8 mouse cellular contexts compared by ENCODE assay signal in the genomic region with DNA sequence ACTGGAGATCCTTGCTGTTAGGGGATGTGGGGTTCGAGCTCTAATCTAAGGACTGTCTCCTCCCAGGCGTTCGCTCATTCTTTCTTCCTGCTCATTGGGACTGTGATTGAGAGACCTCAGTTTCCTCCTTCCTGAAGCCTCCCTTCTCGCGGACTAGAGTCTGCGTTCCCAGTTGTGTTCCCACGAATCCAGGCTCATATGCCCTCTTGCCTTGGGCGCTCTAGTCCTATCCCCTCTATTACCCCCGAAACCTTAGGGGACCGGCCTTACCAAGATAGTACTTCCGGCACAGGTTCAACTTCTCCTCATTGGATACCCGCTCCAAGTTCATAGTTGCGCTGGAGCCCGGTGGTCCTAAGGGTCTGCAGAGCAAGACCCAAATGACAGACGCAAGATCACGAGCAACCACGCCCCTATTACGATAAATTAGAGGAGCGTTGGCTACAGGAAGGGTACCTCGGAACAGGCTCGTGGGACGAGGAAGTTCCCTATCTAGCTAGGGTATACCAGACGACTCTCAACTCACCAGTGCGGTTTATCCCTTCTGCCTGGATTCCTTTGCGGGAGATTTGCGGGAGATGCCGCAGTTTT. TPM values are rescaled to one million over a fixed set of nuclear protein-coding genes. Genes with fewer than 3 reads are reported as not detected.
DNase-seq lines count a peak whose midpoint lies in the region; ATAC-seq and TF ChIP-seq lines count a peak whose summit lies in the region.

No protein-coding gene starts in this region.

- under 1% methylated on average over 27 of the region's 27 CpGs for WGBS in heart, embryonic 15.5 days
- 1% methylated on average over 27 of the region's 27 CpGs for WGBS in hindbrain, embryonic 16.5 days
- WGBS in midbrain, embryonic 15.5 days = 2% methylated on average over 27 of the region's 27 CpGs

- H3K27me3 ChIP-seq in heart, embryonic 15.5 days = no peaks in the 10 kb centered on the region
- no peaks in the 10 kb centered on the region for H3K27me3 ChIP-seq in C2C12 (ENCODE audit: control insufficient read depth, insufficient read depth, insufficient read length)
- no peaks in the 10 kb centered on the region for H3K27me3 ChIP-seq in hindbrain, embryonic 16.5 days (replicated peaks; ENCODE audit: control insufficient read depth, insufficient read depth, low read length)
- no peaks in the 10 kb centered on the region for H3K27me3 ChIP-seq in midbrain, embryonic 15.5 days (replicated peaks)

- H3K27ac ChIP-seq in heart, embryonic 15.5 days = peak overlapping the region; percentile 99
- H3K27ac ChIP-seq in hindbrain, embryonic 16.5 days (ENCODE audit: low read depth, low read length) = peak overlapping the region; percentile 71
- peak overlapping the region; percentile 96 for H3K27ac ChIP-seq in midbrain, embryonic 15.5 days

- peaks cover 26% of the 10 kb centered on the region for H3K36me3 ChIP-seq in heart, embryonic 15.5 days
- H3K36me3 ChIP-seq in C2C12 (ENCODE audit: control insufficient read depth, insufficient read depth) = peaks cover 6% of the 10 kb centered on the region
- H3K36me3 ChIP-seq in hindbrain, embryonic 16.5 days (ENCODE audit: control insufficient read depth, insufficient read depth, low read length) = peaks cover 9% of the 10 kb centered on the region
- peaks cover 12% of the 10 kb centered on the region; the same call in 1 of the 2 replicates for H3K36me3 ChIP-seq in midbrain, embryonic 15.5 days (replicated peaks)

- H3K9me3 ChIP-seq in heart, embryonic 15.5 days (replicated peaks) = no peaks in the 10 kb centered on the region
- H3K9me3 ChIP-seq in hindbrain, embryonic 16.5 days (ENCODE audit: control insufficient read depth, low read length) = no peaks in the 10 kb centered on the region
- H3K9me3 ChIP-seq in midbrain, embryonic 15.5 days = no peaks in the 10 kb centered on the region

- TF ChIP-seq CTCF in C2C12 (IDR thresholded peaks at IDR 0.05; ENCODE audit: control insufficient read depth, insufficient read depth, insufficient read length) = no peak

- peaks cover 45% of the 10 kb centered on the region for H3K79me2 ChIP-seq in C2C12 (ENCODE audit: control insufficient read depth, insufficient read depth)

- peak overlapping the region; percentile 67 for H3K4me2 ChIP-seq in heart, embryonic 15.5 days
- peak overlapping the region; percentile 89 for H3K4me2 ChIP-seq in hindbrain, embryonic 16.5 days (ENCODE audit: low read length)
- H3K4me2 ChIP-seq in midbrain, embryonic 15.5 days = peak overlapping the region; percentile 89

- peak overlapping the region; percentile 69 for H3K9ac ChIP-seq in heart, embryonic 15.5 days
- H3K9ac ChIP-seq in hindbrain, embryonic 16.5 days (ENCODE audit: low read depth, low read length) = peak overlapping the region; percentile 69
- H3K9ac ChIP-seq in midbrain, embryonic 15.5 days = peak overlapping the region; percentile 84

- peaks cover 7% of the 10 kb centered on the region for H3K79me3 ChIP-seq in C2C12 (ENCODE audit: low read depth)

- no peak for ATAC-seq in heart, embryonic 15.5 days (replicated peaks; ENCODE audit: insufficient number of reproducible peaks, insufficient read depth, low FRiP score, low read depth)
- peak; percentile 9; the same call in 1 of the 2 replicates for ATAC-seq in common myeloid progenitor, adult 5-6 weeks (replicated peaks; ENCODE audit: low read depth, poor library complexity, severe bottlenecking)
- no peak for ATAC-seq in hindbrain, embryonic 16.5 days
- no peak for ATAC-seq in midbrain, embryonic 15.5 days (replicated peaks)

- DNase-seq in heart, postnatal 4 days = no peak
- DNase-seq in frontal cortex, postnatal 25 days (ENCODE audit: low spot score in 2 of 2) = no peak
- DNase-seq in cerebellum, postnatal 4 days (ENCODE audit: low spot score in 2 of 2) = no peak

- peaks cover 37% of the 10 kb centered on the region for H3K4me1 ChIP-seq in heart, embryonic 15.5 days (replicated peaks)
- peaks cover 25% of the 10 kb centered on the region for H3K4me1 ChIP-seq in hindbrain, embryonic 16.5 days (ENCODE audit: control insufficient read depth, insufficient read depth, low read depth, low read length)
- H3K4me1 ChIP-seq in midbrain, embryonic 15.5 days = peaks cover 35% of the 10 kb centered on the region

- peak overlapping the region; percentile 95 for H3K4me3 ChIP-seq in heart, embryonic 15.5 days
- H3K4me3 ChIP-seq in C2C12 (ENCODE audit: insufficient read depth, poor library complexity, severe bottlenecking) = peak overlapping the region; percentile 90
- peak overlapping the region; percentile 82 for H3K4me3 ChIP-seq in hindbrain, embryonic 16.5 days (ENCODE audit: low read length)
- peak overlapping the region; percentile 95 for H3K4me3 ChIP-seq in midbrain, embryonic 15.5 days

- H3ac ChIP-seq in C2C12 (ENCODE audit: control insufficient read depth, insufficient read length, low read depth) = peak overlapping the region; percentile 71

TF ChIP-seq in C2C12, 6 proteins besides CTCF, POLR2A, EP300 and RAD21:
- TF ChIP-seq MYOG (IDR thresholded peaks at IDR 0.05; ENCODE audit: control insufficient read depth, extremely low read depth, insufficient read length) = no peak
- TF ChIP-seq USF1 (IDR thresholded peaks at IDR 0.05; ENCODE audit: low read depth) = no peak
- no peak for TF ChIP-seq CEBPB (IDR thresholded peaks at IDR 0.05; ENCODE audit: low read depth)
- no peak for TF ChIP-seq MAX (IDR thresholded peaks at IDR 0.05)
- no peak for TF ChIP-seq MYOD1 (IDR thresholded peaks at IDR 0.05; ENCODE audit: control insufficient read depth, insufficient read length, low read depth)
- TF ChIP-seq FOSL1 (IDR thresholded peaks at IDR 0.05; ENCODE audit: insufficient read depth, low read length, poor library complexity, severe bottlenecking) = no peak

RNA-seq across cellular contexts. Expression of a gene that starts 0.5 kb away (rescaled TPM):
- 90.0 and 97.8 TPM in 2 replicates for polyA plus RNA-seq in heart, embryonic 15.5 days (2015; fragmentation: Nextera tagmentation; extraction: Ambion mirVana)
- total RNA-seq in heart, postnatal 4 days (2021) = 10 to 100 TPM; 70.5 to 72.7 TPM
- polyA plus RNA-seq in C2C12 (2012; fragmentation: generic; extraction: Trizol) = 63.6 TPM
- total RNA-seq in common myeloid progenitor, adult 5-6 weeks (2017) = 58.2 and 68.5 TPM in 2 replicates
- polyA plus RNA-seq in hindbrain, embryonic 16.5 days (2015; fragmentation: Nextera tagmentation; extraction: Ambion mirVana) = 86.8 and 96.9 TPM in 2 replicates
- polyA plus RNA-seq in midbrain, embryonic 15.5 days (2015; fragmentation: Nextera tagmentation; extraction: Ambion mirVana) = 87.2 and 90.7 TPM in 2 replicates

RNA-seq across cellular contexts. Expression of a gene that starts 0.5 kb away (rescaled TPM):
- polyA plus RNA-seq in heart, embryonic 15.5 days (2015; fragmentation: Nextera tagmentation; extraction: Ambion mirVana) = 8.4 and 10.8 TPM in 2 replicates
- total RNA-seq in heart, postnatal 4 days (2021) = 1 to 10 TPM; 2.1 to 3.1 TPM
- 0.73 TPM for polyA plus RNA-seq in C2C12 (2012; fragmentation: generic; extraction: Trizol)
- total RNA-seq in common myeloid progenitor, adult 5-6 weeks (2017) = 3.7 and 5.4 TPM in 2 replicates
- polyA plus RNA-seq in hindbrain, embryonic 16.5 days (2015; fragmentation: Nextera tagmentation; extraction: Ambion mirVana) = 13.7 and 17.4 TPM in 2 replicates
- 18.5 and 20.7 TPM in 2 replicates for polyA plus RNA-seq in midbrain, embryonic 15.5 days (2015; fragmentation: Nextera tagmentation; extraction: Ambion mirVana)

RNA-seq across cellular contexts. Expression of a gene that starts 0.8 kb away (rescaled TPM):
- 104 and 106 TPM in 2 replicates for polyA plus RNA-seq in heart, embryonic 15.5 days (2015; fragmentation: Nextera tagmentation; extraction: Ambion mirVana)
- total RNA-seq in heart, postnatal 4 days (2021) = 10 to 100 TPM; 80.0 to 83.8 TPM
- 173 TPM for polyA plus RNA-seq in C2C12 (2012; fragmentation: generic; extraction: Trizol)
- total RNA-seq in common myeloid progenitor, adult 5-6 weeks (2017) = 117 and 174 TPM in 2 replicates
- 121 and 132 TPM in 2 replicates for polyA plus RNA-seq in hindbrain, embryonic 16.5 days (2015; fragmentation: Nextera tagmentation; extraction: Ambion mirVana)
- 121 and 123 TPM in 2 replicates for polyA plus RNA-seq in midbrain, embryonic 15.5 days (2015; fragmentation: Nextera tagmentation; extraction: Ambion mirVana)

RNA-seq across cellular contexts. Expression of a gene that starts 2.6 kb away (rescaled TPM):
- 3.7 and 4.0 TPM in 2 replicates for polyA plus RNA-seq in heart, embryonic 15.5 days (2015; fragmentation: Nextera tagmentation; extraction: Ambion mirVana)
- total RNA-seq in heart, postnatal 4 days (2021) = 1 to 10 TPM; 1.1 to 1.2 TPM
- polyA plus RNA-seq in C2C12 (2012; fragmentation: generic; extraction: Trizol) = 0.56 TPM
- total RNA-seq in common myeloid progenitor, adult 5-6 weeks (2017) = 1.8 TPM in 1 of 2 replicates, not detected in the other
- polyA plus RNA-seq in hindbrain, embryonic 16.5 days (2015; fragmentation: Nextera tagmentation; extraction: Ambion mirVana) = 4.0 and 6.8 TPM in 2 replicates
- 8.0 and 8.1 TPM in 2 replicates for polyA plus RNA-seq in midbrain, embryonic 15.5 days (2015; fragmentation: Nextera tagmentation; extraction: Ambion mirVana)

RNA-seq across cellular contexts. Expression of a gene that starts 3.0 kb away (rescaled TPM):
- 32.7 and 33.1 TPM in 2 replicates for polyA plus RNA-seq in heart, embryonic 15.5 days (2015; fragmentation: Nextera tagmentation; extraction: Ambion mirVana)
- 10 to 100 TPM; 14.8 to 17.1 TPM for total RNA-seq in heart, postnatal 4 days (2021)
- polyA plus RNA-seq in C2C12 (2012; fragmentation: generic; extraction: Trizol) = 38.4 TPM
- 20.8 and 21.2 TPM in 2 replicates for total RNA-seq in common myeloid progenitor, adult 5-6 weeks (2017)
- polyA plus RNA-seq in hindbrain, embryonic 16.5 days (2015; fragmentation: Nextera tagmentation; extraction: Ambion mirVana) = 51.0 and 58.7 TPM in 2 replicates
- 53.6 and 63.8 TPM in 2 replicates for polyA plus RNA-seq in midbrain, embryonic 15.5 days (2015; fragmentation: Nextera tagmentation; extraction: Ambion mirVana)
